Mouse (Mus musculus): ENCODE measurements around the gene Aptx. TPM values are rescaled to one million over a fixed set of nuclear protein-coding genes. Genes with fewer than 3 reads are reported as not detected.

The Aptx gene
- polyA plus RNA-seq (2014; fragmentation: Nextera tagmentation; extraction: Ambion mirVana), result 37.8 and 38.2 TPM in 2 replicates

GRCm38 (mm10) chr4:40702797-40703709 lies at the start of gene Aptx:
Gene Aptx, minus strand, starts transcription at chr4:40703194.
- peak within 1 kb of the TSS; percentile 59 for H3K4me3 ChIP-seq (ENCODE audit: low read depth, low read length)
- no peaks in the 10 kb centered on the region for H3K4me1 ChIP-seq (ENCODE audit: control insufficient read depth, insufficient read depth, low read length)
- ATAC-seq (replicated peaks; ENCODE audit: insufficient number of reproducible peaks, low FRiP score, low TSS enrichment, low read depth), result peak; percentile 94
- H3K36me3 ChIP-seq (replicated peaks; ENCODE audit: control insufficient read depth, insufficient read depth, low read depth, low read length), result no peaks in the 10 kb centered on the region
- DNase-seq (ENCODE audit: low spot score), result peak; percentile 97
- no peaks in the 10 kb centered on the region for H3K27me3 ChIP-seq (ENCODE audit: control insufficient read depth, insufficient read depth, low read length)
- H3K4me2 ChIP-seq (ENCODE audit: low read depth, low read length), result peak within 1 kb of the TSS; percentile 66
- peak within 1 kb of the TSS; percentile 62 for H3K9ac ChIP-seq (replicated peaks; ENCODE audit: low read length)
- no peaks in the 10 kb centered on the region for H3K9me3 ChIP-seq (replicated peaks; ENCODE audit: control insufficient read depth, low read length)
- peak within 1 kb of the TSS; percentile 84 for H3K27ac ChIP-seq (replicated peaks; ENCODE audit: low read depth, low read length)
- WGBS, result under 1% methylated on average over 42 of the region's 42 CpGs

GRCm38 (mm10) chr4:40735351-40735750 lies 32.4 kb upstream of the Aptx start:
- Histone ChIP-seq H3K4me3 (ENCODE audit: low read depth, low read length) (no peak overlapping the region), H3K4me2 (ENCODE audit: low read depth, low read length) (no peak overlapping the region), H3K9ac (replicated peaks; ENCODE audit: low read length) (no peak overlapping the region), H3K36me3 (replicated peaks; ENCODE audit: control insufficient read depth, insufficient read depth, low read depth, low read length) (peaks cover 18% of the 10 kb centered on the region), H3K27ac (replicated peaks; ENCODE audit: low read depth, low read length) (no peak overlapping the region), H3K27me3 (ENCODE audit: control insufficient read depth, insufficient read depth, low read length) (no peaks in the 10 kb centered on the region), H3K9me3 (replicated peaks; ENCODE audit: control insufficient read depth, low read length) (no peaks in the 10 kb centered on the region), H3K4me1 (ENCODE audit: control insufficient read depth, insufficient read depth, low read length) (no peaks in the 10 kb centered on the region)
- 82% methylated on average over 1 of the region's 1 CpGs for WGBS
- DNase-seq (ENCODE audit: low spot score) (no peak), ATAC-seq (replicated peaks; ENCODE audit: insufficient number of reproducible peaks, low FRiP score, low TSS enrichment, low read depth) (0 out of 2 replicates have a peak, but pooled peaks have one; percentile 18)

- no peak overlapping the region for H3K9ac ChIP-seq (replicated peaks; ENCODE audit: low read length)
- no peak overlapping the region for H3K4me3 ChIP-seq (ENCODE audit: low read depth, low read length)
- H3K27me3 ChIP-seq (ENCODE audit: control insufficient read depth, insufficient read depth, low read length), result no peaks in the 10 kb centered on the region
- H3K4me2 ChIP-seq (ENCODE audit: low read depth, low read length), result no peak overlapping the region
- no peaks in the 10 kb centered on the region for H3K9me3 ChIP-seq (replicated peaks; ENCODE audit: control insufficient read depth, low read length)
- DNase-seq (ENCODE audit: low spot score), result no peak
- no peaks in the 10 kb centered on the region for H3K4me1 ChIP-seq (ENCODE audit: control insufficient read depth, insufficient read depth, low read length)
- peaks cover 16% of the 10 kb centered on the region for H3K36me3 ChIP-seq (replicated peaks; ENCODE audit: control insufficient read depth, insufficient read depth, low read depth, low read length)
- H3K27ac ChIP-seq (replicated peaks; ENCODE audit: low read depth, low read length), result no peak overlapping the region
- ATAC-seq (replicated peaks; ENCODE audit: insufficient number of reproducible peaks, low FRiP score, low TSS enrichment, low read depth), result no peak
These were observed 28.3 kb upstream of the Aptx start for GRCm38 (mm10) chr4:40731262-40731661.

- Histone ChIP-seq H3K36me3 (replicated peaks; ENCODE audit: control insufficient read depth, insufficient read depth, low read depth, low read length) (peaks cover 12% of the 10 kb centered on the region), H3K4me3 (ENCODE audit: low read depth, low read length) (no peak overlapping the region), H3K27ac (replicated peaks; ENCODE audit: low read depth, low read length) (no peak overlapping the region), H3K9ac (replicated peaks; ENCODE audit: low read length) (no peak overlapping the region), H3K9me3 (replicated peaks; ENCODE audit: control insufficient read depth, low read length) (no peaks in the 10 kb centered on the region), H3K27me3 (ENCODE audit: control insufficient read depth, insufficient read depth, low read length) (no peaks in the 10 kb centered on the region), H3K4me2 (ENCODE audit: low read depth, low read length) (no peak overlapping the region), H3K4me1 (ENCODE audit: control insufficient read depth, insufficient read depth, low read length) (no peaks in the 10 kb centered on the region)
- ATAC-seq (replicated peaks; ENCODE audit: insufficient number of reproducible peaks, low FRiP score, low TSS enrichment, low read depth) (no peak), DNase-seq (ENCODE audit: low spot score) (no peak)
- WGBS, result 92% methylated on average over 1 of the region's 1 CpGs
These were observed 24.3 kb upstream of the Aptx start for GRCm38 (mm10) chr4:40727247-40727646.

DNA sequence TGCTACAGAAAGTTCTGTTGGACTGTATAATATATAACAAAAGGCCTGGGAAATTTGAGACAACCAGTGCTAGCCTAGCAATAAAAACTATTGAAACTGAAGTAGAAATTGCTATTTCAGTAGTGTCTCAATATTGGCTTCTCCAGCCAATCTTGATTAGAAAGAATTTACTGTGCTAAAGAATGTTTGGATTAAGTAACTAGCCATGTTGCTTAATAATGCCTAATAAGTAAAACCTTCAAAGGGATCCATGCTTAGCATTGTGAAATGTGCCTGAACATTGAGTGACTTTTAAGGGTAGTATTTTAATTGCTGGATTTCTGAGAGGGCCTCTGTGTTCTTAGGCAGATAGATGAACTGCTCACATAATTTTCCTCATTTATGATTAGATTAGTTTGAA lies 22.6 kb upstream of the Aptx start:
- no peak overlapping the region for H3K9ac ChIP-seq (replicated peaks; ENCODE audit: low read length)
- DNase-seq (ENCODE audit: low spot score), result no peak
- H3K4me2 ChIP-seq (ENCODE audit: low read depth, low read length), result no peak overlapping the region
- H3K9me3 ChIP-seq (replicated peaks; ENCODE audit: control insufficient read depth, low read length), result no peaks in the 10 kb centered on the region
- H3K27ac ChIP-seq (replicated peaks; ENCODE audit: low read depth, low read length), result no peak overlapping the region
- no peak for ATAC-seq (replicated peaks; ENCODE audit: insufficient number of reproducible peaks, low FRiP score, low TSS enrichment, low read depth)
- H3K27me3 ChIP-seq (ENCODE audit: control insufficient read depth, insufficient read depth, low read length), result no peaks in the 10 kb centered on the region
- H3K36me3 ChIP-seq (replicated peaks; ENCODE audit: control insufficient read depth, insufficient read depth, low read depth, low read length), result peaks cover 10% of the 10 kb centered on the region
- no peak overlapping the region for H3K4me3 ChIP-seq (ENCODE audit: low read depth, low read length)
- no peaks in the 10 kb centered on the region for H3K4me1 ChIP-seq (ENCODE audit: control insufficient read depth, insufficient read depth, low read length)

DNA sequence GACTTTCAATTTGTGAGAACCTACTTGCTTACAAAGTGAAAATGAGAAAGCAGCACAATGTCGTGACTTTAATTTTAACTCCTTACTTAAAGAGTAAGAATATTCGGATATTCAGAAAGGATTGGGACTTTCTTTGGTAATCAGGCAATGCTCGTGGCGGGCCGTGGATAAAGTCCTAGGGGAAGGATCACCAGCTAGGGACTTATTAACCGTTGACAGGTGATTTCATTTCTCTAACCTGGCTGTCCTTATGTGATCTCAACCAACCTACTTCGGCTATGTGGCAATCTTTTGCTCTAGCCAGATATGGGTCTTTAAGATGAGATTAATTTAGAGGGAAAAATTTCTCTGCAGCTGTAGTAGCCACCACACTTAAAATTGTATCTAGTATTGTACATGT lies 22.1 kb upstream of the Aptx start:
- DNase-seq (ENCODE audit: low spot score) (no peak), ATAC-seq (replicated peaks; ENCODE audit: insufficient number of reproducible peaks, low FRiP score, low TSS enrichment, low read depth) (no peak)
- Histone ChIP-seq H3K4me3 (ENCODE audit: low read depth, low read length) (no peak overlapping the region), H3K9me3 (replicated peaks; ENCODE audit: control insufficient read depth, low read length) (no peaks in the 10 kb centered on the region), H3K27me3 (ENCODE audit: control insufficient read depth, insufficient read depth, low read length) (no peaks in the 10 kb centered on the region), H3K36me3 (replicated peaks; ENCODE audit: control insufficient read depth, insufficient read depth, low read depth, low read length) (peaks cover 6% of the 10 kb centered on the region), H3K4me1 (ENCODE audit: control insufficient read depth, insufficient read depth, low read length) (no peaks in the 10 kb centered on the region), H3K9ac (replicated peaks; ENCODE audit: low read length) (no peak overlapping the region), H3K4me2 (ENCODE audit: low read depth, low read length) (no peak overlapping the region), H3K27ac (replicated peaks; ENCODE audit: low read depth, low read length) (no peak overlapping the region)
- WGBS, result 82% methylated on average over 7 of the region's 7 CpGs

DNA sequence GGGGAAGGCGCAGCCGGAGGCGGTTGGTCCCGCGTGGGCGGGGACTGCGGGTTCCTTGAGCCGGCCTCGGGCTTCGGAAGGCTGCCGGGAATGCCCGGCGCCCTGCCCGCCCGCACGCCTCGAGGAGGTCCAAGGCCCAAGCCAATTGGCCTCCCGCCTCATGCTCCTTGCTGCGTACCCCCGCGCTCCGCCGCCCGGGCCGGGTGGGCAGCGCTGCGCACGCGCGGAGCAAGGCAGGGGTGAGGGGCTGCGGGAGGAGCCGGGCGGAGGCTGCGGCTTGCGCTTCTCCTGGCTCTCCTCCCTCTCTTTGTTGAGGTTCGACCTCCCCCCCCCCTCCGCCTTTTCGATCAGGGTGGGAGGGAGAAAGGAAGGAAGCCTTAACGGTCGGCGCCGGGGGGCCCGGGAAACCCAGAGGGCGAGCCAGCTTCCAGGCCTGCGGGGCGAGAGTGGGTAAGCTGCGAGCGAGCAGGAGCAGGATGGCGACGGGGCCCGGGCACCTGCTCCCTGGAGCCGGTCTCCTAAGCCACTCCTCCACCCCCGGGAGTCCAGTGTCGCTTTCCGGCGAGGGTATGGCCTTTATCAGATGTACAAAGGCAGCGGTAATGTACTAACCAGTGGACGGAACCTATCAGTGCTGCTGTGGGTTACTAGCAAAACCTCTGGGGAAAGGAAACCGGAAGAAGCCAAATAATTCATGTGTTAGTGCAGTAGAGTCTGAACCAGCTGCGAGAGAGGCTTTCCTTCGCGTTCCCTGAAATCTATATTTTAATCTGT lies 19.9 kb upstream of the Aptx start:
- Histone ChIP-seq H3K9me3 (replicated peaks; ENCODE audit: control insufficient read depth, low read length) (no peaks in the 10 kb centered on the region), H3K4me3 (ENCODE audit: low read depth, low read length) (peak overlapping the region; percentile 88), H3K27ac (replicated peaks; ENCODE audit: low read depth, low read length) (peak overlapping the region; percentile 99), H3K4me1 (ENCODE audit: control insufficient read depth, insufficient read depth, low read length) (no peaks in the 10 kb centered on the region), H3K4me2 (ENCODE audit: low read depth, low read length) (peak overlapping the region; percentile 51), H3K36me3 (replicated peaks; ENCODE audit: control insufficient read depth, insufficient read depth, low read depth, low read length) (peaks cover 6% of the 10 kb centered on the region; the same call in 1 of the 2 replicates), H3K9ac (replicated peaks; ENCODE audit: low read length) (peak overlapping the region; percentile 98), H3K27me3 (ENCODE audit: control insufficient read depth, insufficient read depth, low read length) (no peaks in the 10 kb centered on the region)
- peak; percentile 79 for DNase-seq (ENCODE audit: low spot score)
- under 1% methylated on average over 54 of the region's 62 CpGs for WGBS
- ATAC-seq (replicated peaks; ENCODE audit: insufficient number of reproducible peaks, low FRiP score, low TSS enrichment, low read depth), result peak; percentile 90
